Mouse (Mus musculus): Measurements from ENCODE around the gene Ntmt1. TPM values are rescaled to one million over a fixed set of nuclear protein-coding genes. Genes with fewer than 3 reads are reported as not detected.

Ntmt1 gene
- polyA plus RNA-seq, 1 experiment from 2014 or later, result 101 TPM

- peak; percentile 78 for ATAC-seq (ENCODE audit: insufficient number of reproducible peaks, insufficient read depth, low FRiP score, low read depth)
Measured at GRCm38 (mm10) chr2:30794179-30795108, 13.2 kb upstream of the Ntmt1 start.

GRCm38 (mm10) chr2:30795271-30795888 is 12.2 kb upstream of the Ntmt1 start:
- Histone ChIP-seq H3K4me2 (replicated peaks; ENCODE audit: low read depth, low read length) (peak overlapping the region; percentile 61; the same call in 1 of the 2 replicates), H3K27me3 (ENCODE audit: control insufficient read depth, insufficient read depth, low read length) (no peaks in the 10 kb centered on the region), H3K4me3 (ENCODE audit: low read depth, low read length) (0 out of 2 replicates have a peak overlapping the region, but pooled peaks have one; percentile 28), H3K27ac (ENCODE audit: low read length) (no peak overlapping the region), H3K9me3 (ENCODE audit: control insufficient read depth, low read depth, low read length) (no peaks in the 10 kb centered on the region), H3K36me3 (ENCODE audit: control insufficient read depth, insufficient read depth, low read length) (no peaks in the 10 kb centered on the region), H3K4me1 (ENCODE audit: control insufficient read depth, insufficient read depth, low read length) (peaks cover 15% of the 10 kb centered on the region), H3K9ac (replicated peaks; ENCODE audit: low read depth, low read length) (no peak overlapping the region)
- 69% methylated on average over 7 of the region's 7 CpGs for WGBS
- no peak for ATAC-seq (ENCODE audit: insufficient number of reproducible peaks, insufficient read depth, low FRiP score, low read depth)

More at GRCm38 (mm10) chr2:30794179-30795108, 13.2 kb upstream of the Ntmt1 start:
- 4% methylated on average over 48 of the region's 48 CpGs for WGBS
- peaks cover 15% of the 10 kb centered on the region for H3K4me1 ChIP-seq (ENCODE audit: control insufficient read depth, insufficient read depth, low read length)
- peak overlapping the region; percentile 61 for H3K4me2 ChIP-seq (replicated peaks; ENCODE audit: low read depth, low read length)
- H3K4me3 ChIP-seq (ENCODE audit: low read depth, low read length), result peak overlapping the region; percentile 28
- H3K27ac ChIP-seq (ENCODE audit: low read length), result peak overlapping the region; percentile 40
- H3K9ac ChIP-seq (replicated peaks; ENCODE audit: low read depth, low read length), result 0 out of 2 replicates have a peak overlapping the region, but pooled peaks have one; percentile 29
- H3K27me3 ChIP-seq (ENCODE audit: control insufficient read depth, insufficient read depth, low read length), result no peaks in the 10 kb centered on the region
- no peaks in the 10 kb centered on the region for H3K36me3 ChIP-seq (ENCODE audit: control insufficient read depth, insufficient read depth, low read length)
- no peaks in the 10 kb centered on the region for H3K9me3 ChIP-seq (ENCODE audit: control insufficient read depth, low read depth, low read length)

GRCm38 (mm10) chr2:30795889-30796275 is 11.7 kb upstream of the Ntmt1 start:
- Histone ChIP-seq H3K4me2 (replicated peaks; ENCODE audit: low read depth, low read length) (peak overlapping the region; percentile 35; the same call in 1 of the 2 replicates), H3K9me3 (ENCODE audit: control insufficient read depth, low read depth, low read length) (no peaks in the 10 kb centered on the region), H3K4me3 (ENCODE audit: low read depth, low read length) (peak overlapping the region; percentile 14; the same call in 1 of the 2 replicates), H3K9ac (replicated peaks; ENCODE audit: low read depth, low read length) (no peak overlapping the region), H3K27ac (ENCODE audit: low read length) (peak overlapping the region; percentile 22; the same call in 1 of the 2 replicates), H3K36me3 (ENCODE audit: control insufficient read depth, insufficient read depth, low read length) (no peaks in the 10 kb centered on the region), H3K4me1 (ENCODE audit: control insufficient read depth, insufficient read depth, low read length) (peaks cover 17% of the 10 kb centered on the region), H3K27me3 (ENCODE audit: control insufficient read depth, insufficient read depth, low read length) (no peaks in the 10 kb centered on the region)
- 69% methylated on average over 5 of the region's 5 CpGs for WGBS
- no peak for ATAC-seq (ENCODE audit: insufficient number of reproducible peaks, insufficient read depth, low FRiP score, low read depth)

GRCm38 (mm10) chr2:30796382-30796781 is 11.2 kb upstream of the Ntmt1 start:
- Histone ChIP-seq H3K9me3 (ENCODE audit: control insufficient read depth, low read depth, low read length) (no peaks in the 10 kb centered on the region), H3K4me2 (replicated peaks; ENCODE audit: low read depth, low read length) (peak overlapping the region; percentile 35), H3K36me3 (ENCODE audit: control insufficient read depth, insufficient read depth, low read length) (no peaks in the 10 kb centered on the region), H3K27me3 (ENCODE audit: control insufficient read depth, insufficient read depth, low read length) (no peaks in the 10 kb centered on the region), H3K4me1 (ENCODE audit: control insufficient read depth, insufficient read depth, low read length) (peaks cover 20% of the 10 kb centered on the region), H3K9ac (replicated peaks; ENCODE audit: low read depth, low read length) (no peak overlapping the region), H3K27ac (ENCODE audit: low read length) (peak overlapping the region; percentile 22; the same call in 1 of the 2 replicates), H3K4me3 (ENCODE audit: low read depth, low read length) (peak overlapping the region; percentile 14)
- 8% methylated on average over 11 of the region's 11 CpGs for WGBS
- peak; percentile 68 for ATAC-seq (ENCODE audit: insufficient number of reproducible peaks, insufficient read depth, low FRiP score, low read depth)

- WGBS, result 69% methylated on average over 3 of the region's 3 CpGs
- H3K27ac ChIP-seq (ENCODE audit: low read length), result no peak overlapping the region
- no peak for ATAC-seq (ENCODE audit: insufficient number of reproducible peaks, insufficient read depth, low FRiP score, low read depth)
- H3K9ac ChIP-seq (replicated peaks; ENCODE audit: low read depth, low read length), result no peak overlapping the region
- H3K4me3 ChIP-seq (ENCODE audit: low read depth, low read length), result no peak overlapping the region
- peaks cover 17% of the 10 kb centered on the region for H3K4me1 ChIP-seq (ENCODE audit: control insufficient read depth, insufficient read depth, low read length)
- 0 out of 2 replicates have a peak, but pooled peaks cover 4% of the 10 kb centered on the region for H3K27me3 ChIP-seq (ENCODE audit: control insufficient read depth, insufficient read depth, low read length)
- H3K9me3 ChIP-seq (ENCODE audit: control insufficient read depth, low read depth, low read length), result no peaks in the 10 kb centered on the region
- no peak overlapping the region for H3K4me2 ChIP-seq (replicated peaks; ENCODE audit: low read depth, low read length)
- no peaks in the 10 kb centered on the region for H3K36me3 ChIP-seq (ENCODE audit: control insufficient read depth, insufficient read depth, low read length)
Measured at GRCm38 (mm10) chr2:30799456-30799855, 8.2 kb upstream of the Ntmt1 start.

DNA sequence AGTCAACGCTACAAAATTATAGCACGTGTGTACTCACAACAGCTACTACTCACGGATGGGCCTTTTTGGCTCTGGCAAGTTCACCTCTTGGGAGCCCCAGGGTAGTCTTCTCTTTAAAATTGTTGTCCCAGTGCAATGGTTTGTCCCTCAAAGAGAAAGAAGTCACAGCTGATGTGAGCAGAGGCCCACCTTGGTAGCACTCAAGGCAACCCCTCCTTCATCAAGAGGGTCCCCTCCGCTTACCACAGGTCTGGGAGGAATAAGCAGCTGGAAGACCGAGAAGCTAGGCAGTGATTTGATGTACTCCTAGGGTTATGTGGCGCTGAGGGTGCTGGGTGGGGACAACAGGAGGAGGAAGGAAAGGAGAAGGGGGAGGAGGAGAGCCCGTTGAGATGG is 7.0 kb upstream of the Ntmt1 start:
- no peaks in the 10 kb centered on the region for H3K9me3 ChIP-seq (ENCODE audit: control insufficient read depth, low read depth, low read length)
- H3K36me3 ChIP-seq (ENCODE audit: control insufficient read depth, insufficient read depth, low read length), result no peaks in the 10 kb centered on the region
- no peak for ATAC-seq (ENCODE audit: insufficient number of reproducible peaks, insufficient read depth, low FRiP score, low read depth)
- H3K4me2 ChIP-seq (replicated peaks; ENCODE audit: low read depth, low read length), result peak overlapping the region; percentile 98
- H3K27ac ChIP-seq (ENCODE audit: low read length), result no peak overlapping the region
- 0 out of 2 replicates have a peak, but pooled peaks cover 4% of the 10 kb centered on the region for H3K27me3 ChIP-seq (ENCODE audit: control insufficient read depth, insufficient read depth, low read length)
- H3K4me3 ChIP-seq (ENCODE audit: low read depth, low read length), result peak overlapping the region; percentile 41; the same call in 1 of the 2 replicates
- 34% methylated on average over 7 of the region's 7 CpGs for WGBS
- H3K9ac ChIP-seq (replicated peaks; ENCODE audit: low read depth, low read length), result peak overlapping the region; percentile 57
- peaks cover 17% of the 10 kb centered on the region for H3K4me1 ChIP-seq (ENCODE audit: control insufficient read depth, insufficient read depth, low read length)

DNA sequence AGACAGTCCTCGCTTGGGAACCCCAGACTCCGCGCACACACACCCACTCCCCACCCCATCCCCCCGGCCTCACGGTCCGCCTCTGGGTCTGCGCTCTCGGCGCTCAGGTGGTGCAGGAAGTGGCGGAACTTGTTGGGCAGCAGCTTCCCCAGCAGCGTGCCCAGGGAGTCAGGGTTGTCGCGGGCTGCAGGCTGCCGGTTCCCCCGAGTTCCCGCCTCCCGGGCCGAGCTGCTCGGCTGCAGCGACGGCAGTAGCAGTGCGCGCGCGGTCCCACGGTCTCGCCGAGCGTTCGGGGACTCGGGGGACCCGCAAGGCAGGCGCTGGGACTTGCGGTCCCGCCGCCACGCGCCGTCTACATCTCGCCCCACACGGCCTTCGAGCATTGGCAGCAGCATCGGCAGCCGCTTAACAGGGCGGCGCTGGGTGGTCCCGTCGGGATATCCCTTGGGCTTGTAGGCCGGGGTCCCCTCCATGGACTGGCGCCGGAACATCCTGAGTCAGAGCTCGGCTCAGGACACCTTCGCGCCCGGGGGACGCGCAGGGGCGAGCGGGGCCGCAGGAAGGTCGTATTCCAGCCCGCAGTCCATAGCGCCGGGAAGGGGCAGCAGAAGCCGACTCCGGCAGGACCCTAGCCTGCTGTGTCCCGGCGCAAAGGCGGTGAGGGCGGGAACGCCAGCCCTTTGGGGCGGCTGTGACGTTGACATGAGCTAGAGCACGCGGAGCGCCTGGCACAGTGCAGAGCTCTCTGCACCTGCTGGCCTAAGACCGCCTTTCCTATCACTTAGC is 6.4 kb upstream of the Ntmt1 start:
- under 1% methylated on average over 77 of the region's 77 CpGs for WGBS
- H3K9ac ChIP-seq (replicated peaks; ENCODE audit: low read depth, low read length), result peak overlapping the region; percentile 57
- peak overlapping the region; percentile 41 for H3K4me3 ChIP-seq (ENCODE audit: low read depth, low read length)
- peak overlapping the region; percentile 98 for H3K4me2 ChIP-seq (replicated peaks; ENCODE audit: low read depth, low read length)
- no peak overlapping the region for H3K27ac ChIP-seq (ENCODE audit: low read length)
- no peaks in the 10 kb centered on the region for H3K36me3 ChIP-seq (ENCODE audit: control insufficient read depth, insufficient read depth, low read length)
- H3K9me3 ChIP-seq (ENCODE audit: control insufficient read depth, low read depth, low read length), result no peaks in the 10 kb centered on the region
- 0 out of 2 replicates have a peak, but pooled peaks cover 4% of the 10 kb centered on the region for H3K27me3 ChIP-seq (ENCODE audit: control insufficient read depth, insufficient read depth, low read length)
- ATAC-seq (ENCODE audit: insufficient number of reproducible peaks, insufficient read depth, low FRiP score, low read depth), result 0 out of 2 replicates have a peak, but pooled peaks have one; percentile 40
- peaks cover 12% of the 10 kb centered on the region; the same call in 1 of the 2 replicates for H3K4me1 ChIP-seq (ENCODE audit: control insufficient read depth, insufficient read depth, low read length)

All from stomach, embryonic 14.5 days (tissue).